Mouse (Mus musculus) myocyte (in vitro differentiated cells): ENCODE data around the gene Nr1h4. TPM values are rescaled to one million over a fixed set of nuclear protein-coding genes. Genes with fewer than 3 reads are reported as not detected.
"Not testable (repeated sequence)": the region's sequence is repeated elsewhere in the genome, so short reads cannot be mapped to it uniquely, and the experiment has no call there.

Source experiments
- H3K27me3 ChIP-seq: one replicate; pipeline ENCODE4 v1.6.1; 2011; ENCODE audit not compliant: control insufficient read depth, insufficient read depth, insufficient read length
- H3K36me3 ChIP-seq: one replicate; pipeline ENCODE4 v1.6.1; 2011; ENCODE audit not compliant: control insufficient read depth, insufficient read depth
- H3K4me2 ChIP-seq: one replicate; pipeline ENCODE4 v1.6.1; 2011; ENCODE audit warnings: low read depth, control low read depth
- H3K4me3 ChIP-seq: one replicate; pipeline ENCODE4 v1.5.1; 2011; ENCODE audit warnings: mild to moderate bottlenecking, control low read depth, moderate library complexity
- H3K79me2 ChIP-seq: one replicate; pipeline ENCODE4 v1.6.1; 2011; ENCODE audit not compliant: control insufficient read depth, insufficient read depth
- H3ac ChIP-seq: one replicate; pipeline ENCODE4 v1.6.1; 2011; ENCODE audit not compliant: control insufficient read depth, insufficient read length
- CEBPB ChIP-seq: IDR thresholded peaks from 2 replicates; pipeline ENCODE4 v1.6.1; 2011; ENCODE audit warnings: mild to moderate bottlenecking, moderate library complexity; ENCODE audit not compliant: poor library complexity, insufficient read depth, severe bottlenecking
- E2F4 ChIP-seq: IDR thresholded peaks from one replicate; pipeline ENCODE4 v1.6.1; 2011; ENCODE audit warnings: mild to moderate bottlenecking, control low read depth, moderate library complexity; ENCODE audit not compliant: insufficient read depth
- MAX ChIP-seq: IDR thresholded peaks from one replicate; pipeline ENCODE4 v1.6.1; 2011; ENCODE audit warnings: low read depth, mild to moderate bottlenecking, control low read depth
- MYOD1 ChIP-seq, 3 experiments: IDR thresholded peaks; one replicate each; pipeline ENCODE4 v1.6.1; 2011; ENCODE audit warnings: control low read depth in 2 of 3, low read depth in 2 of 3, mild to moderate bottlenecking in 2 of 3, moderate library complexity in 1 of 3; ENCODE audit not compliant: insufficient read length in 2 of 3, control insufficient read depth in 1 of 3
- MYOG ChIP-seq, 3 experiments: IDR thresholded peaks; one replicate each; pipeline ENCODE4 v1.6.1; 2011; ENCODE audit warnings: control low read depth in 2 of 3, low read depth in 2 of 3, mild to moderate bottlenecking in 2 of 3; ENCODE audit not compliant: insufficient read length in 2 of 3, control insufficient read depth in 1 of 3, insufficient read depth in 1 of 3
- POLR2A ChIP-seq: IDR thresholded peaks from one replicate; pipeline ENCODE4 v1.6.1; 2011; ENCODE audit warnings: low read depth, mild to moderate bottlenecking, control low read depth, moderate library complexity; ENCODE audit not compliant: insufficient read length
- POLR2AphosphoS2 ChIP-seq: IDR thresholded peaks from one replicate; pipeline ENCODE4 v1.6.1; 2011; ENCODE audit warnings: low read depth, control low read depth; ENCODE audit not compliant: insufficient read length
- REST ChIP-seq: IDR thresholded peaks from one replicate; pipeline ENCODE4 v1.6.1; 2011; ENCODE audit warnings: mild to moderate bottlenecking, control low read depth, moderate library complexity; ENCODE audit not compliant: insufficient read depth, insufficient read length
- SRF ChIP-seq: IDR thresholded peaks from one replicate; pipeline ENCODE4 v1.6.1; 2011; ENCODE audit warnings: low read depth; ENCODE audit not compliant: control insufficient read depth, insufficient read length
- TCF12 ChIP-seq: IDR thresholded peaks from one replicate; pipeline ENCODE4 v1.6.1; 2011; ENCODE audit warnings: mild to moderate bottlenecking, control low read depth; ENCODE audit not compliant: poor library complexity, insufficient read depth, severe bottlenecking
- TCF3 ChIP-seq: IDR thresholded peaks from one replicate; pipeline ENCODE4 v1.6.1; 2011; ENCODE audit warnings: low read depth, control low read depth; ENCODE audit not compliant: insufficient read length
- USF1 ChIP-seq: IDR thresholded peaks from one replicate; pipeline ENCODE4 v1.6.1; 2011; ENCODE audit warnings: low read depth, mild to moderate bottlenecking, control low read depth, moderate library complexity
- polyA plus RNA-seq: library from polyadenylated mRNA; unstranded; fragments of >200 nt; fragmentation: generic; extraction: Trizol; gene quantifications from one replicate; pipeline ENCODE4 v1.2.1, GENCODE M21; 2012; ENCODE audit warnings: missing spikeins

Gene Nr1h4
- polyA plus RNA-seq, 1 experiment: not detected

DNA sequence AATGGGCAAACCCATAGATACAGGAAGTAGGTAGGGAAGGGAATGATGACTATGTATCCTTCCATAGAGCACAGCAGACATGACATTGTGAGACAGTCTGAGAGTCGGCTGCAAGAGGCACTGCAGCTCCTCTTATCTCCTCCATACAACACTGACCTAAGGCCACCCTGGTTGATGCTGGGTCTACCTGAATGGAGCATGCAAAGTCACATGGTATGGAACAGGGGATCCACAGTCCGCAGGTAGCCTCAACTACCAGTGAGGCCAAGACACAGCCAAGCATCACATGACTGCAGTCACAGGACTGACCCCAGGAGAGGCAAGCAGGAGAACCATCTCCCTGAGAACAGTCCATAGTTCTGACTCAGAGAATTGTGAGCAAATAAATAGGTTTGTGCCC is 34.0 kb upstream of the Nr1h4 start:
- TF ChIP-seq SRF (no peak), REST (no peak), MYOD1 (IDR thresholded peaks at IDR 0.05; ENCODE audit: control insufficient read depth in 1 of 3, insufficient read length in 2 of 3, low read depth in 2 of 3) (no peak), POLR2A (no peak), USF1 (no peak), TCF3 (no peak), MAX (no peak), CEBPB (no peak), MYOG (IDR thresholded peaks at IDR 0.05; ENCODE audit: control insufficient read depth in 1 of 3, insufficient read depth in 1 of 3, insufficient read length in 2 of 3, low read depth in 2 of 3) (no peak), POLR2AphosphoS2 (no peak), TCF12 (no peak), E2F4 (no peak)
- Histone ChIP-seq H3K36me3 (no peaks in the 10 kb centered on the region), H3K4me2 (no peak overlapping the region)

DNA sequence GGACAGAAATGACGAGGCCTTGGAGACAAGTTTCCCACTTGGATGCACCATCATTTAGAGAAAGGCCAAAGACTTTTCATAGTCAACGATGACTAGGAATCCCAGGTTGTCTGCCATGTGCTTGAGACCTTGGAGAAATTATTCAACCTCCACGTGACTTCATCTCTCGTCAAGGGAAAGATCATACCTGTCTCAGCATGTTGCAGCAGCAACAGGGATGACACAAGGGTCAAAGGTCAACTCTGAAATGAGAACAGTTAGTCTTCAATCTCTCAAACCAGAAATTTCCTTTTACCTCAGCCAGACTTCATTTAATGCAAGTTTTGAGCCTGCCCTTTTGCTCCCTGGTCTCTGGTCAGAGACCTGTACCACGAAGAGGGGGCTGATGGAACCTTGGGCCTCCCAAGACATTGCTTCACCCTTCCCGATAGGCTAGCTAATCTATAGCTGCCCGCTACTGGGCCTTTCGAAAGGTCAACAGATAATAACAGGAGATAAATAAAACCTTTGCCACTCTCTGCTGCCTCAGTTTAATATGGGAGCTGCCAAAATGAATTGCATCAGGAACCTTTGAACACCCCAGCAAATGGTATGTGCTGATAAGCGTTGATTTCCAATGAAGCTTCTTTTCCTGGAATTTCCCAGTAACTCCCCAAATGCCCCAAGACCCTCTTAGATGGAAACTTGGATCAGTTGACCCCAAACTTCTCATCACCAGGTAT is 32.1 kb upstream of the Nr1h4 start:
- H3K36me3 ChIP-seq: no peaks in the 10 kb centered on the region
- H3K79me2 ChIP-seq: no peaks in the 10 kb centered on the region
- no peaks in the 10 kb centered on the region for H3K27me3 ChIP-seq
- H3ac ChIP-seq: no peak overlapping the region
- no peak overlapping the region for H3K4me3 ChIP-seq
- H3K4me2 ChIP-seq: no peak overlapping the region
- no peak for TF ChIP-seq MYOD1 (IDR thresholded peaks at IDR 0.05; ENCODE audit: control insufficient read depth in 1 of 3, insufficient read length in 2 of 3, low read depth in 2 of 3)
- no peak for TF ChIP-seq MYOG (IDR thresholded peaks at IDR 0.05; ENCODE audit: control insufficient read depth in 1 of 3, insufficient read depth in 1 of 3, insufficient read length in 2 of 3, low read depth in 2 of 3)
- TF ChIP-seq CEBPB: no peak
- no peak for TF ChIP-seq MAX
- TF ChIP-seq POLR2AphosphoS2: no peak
- TF ChIP-seq POLR2A: no peak
- TF ChIP-seq SRF: no peak
- TF ChIP-seq TCF12: no peak
- no peak for TF ChIP-seq E2F4
- no peak for TF ChIP-seq TCF3
- TF ChIP-seq REST: no peak
- no peak for TF ChIP-seq USF1

More for the DNA sequence above, 34.0 kb upstream of the Nr1h4 start:
- no peaks in the 10 kb centered on the region for H3K79me2 ChIP-seq
- H3ac ChIP-seq: no peak overlapping the region
- H3K4me3 ChIP-seq: no peak overlapping the region
- H3K27me3 ChIP-seq: no peaks in the 10 kb centered on the region

DNA sequence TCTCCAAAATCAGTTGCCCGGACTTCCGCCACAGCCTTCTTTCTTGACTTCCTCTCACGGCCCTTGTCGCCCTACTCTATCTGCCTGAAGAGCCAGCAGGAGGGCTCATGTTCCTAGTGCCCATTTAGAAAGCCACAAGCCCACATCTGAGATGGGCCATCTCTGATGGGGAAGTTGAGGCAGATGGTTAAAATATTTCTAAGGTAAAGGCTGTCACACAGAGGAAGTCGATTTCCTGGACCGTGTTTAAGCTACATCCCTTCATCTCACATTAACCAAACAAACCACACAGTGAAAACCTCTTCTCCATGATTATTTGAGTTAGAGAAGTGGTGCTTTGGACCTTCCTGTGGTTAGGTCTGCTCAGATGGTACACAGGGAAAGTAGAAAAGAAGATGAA is 28.7 kb upstream of the Nr1h4 start:
- H3K4me3 ChIP-seq: no peak overlapping the region
- no peaks in the 10 kb centered on the region for H3K36me3 ChIP-seq
- H3K79me2 ChIP-seq: no peaks in the 10 kb centered on the region
- no peak overlapping the region for H3K4me2 ChIP-seq
- TF ChIP-seq MAX (no peak), POLR2A (no peak), SRF (no peak), POLR2AphosphoS2 (no peak), REST (no peak), MYOD1 (IDR thresholded peaks at IDR 0.05; ENCODE audit: control insufficient read depth in 1 of 3, insufficient read length in 2 of 3, low read depth in 2 of 3) (no peak), CEBPB (no peak), USF1 (no peak)
- no peaks in the 10 kb centered on the region for H3K27me3 ChIP-seq
- H3ac ChIP-seq: no peak overlapping the region

DNA sequence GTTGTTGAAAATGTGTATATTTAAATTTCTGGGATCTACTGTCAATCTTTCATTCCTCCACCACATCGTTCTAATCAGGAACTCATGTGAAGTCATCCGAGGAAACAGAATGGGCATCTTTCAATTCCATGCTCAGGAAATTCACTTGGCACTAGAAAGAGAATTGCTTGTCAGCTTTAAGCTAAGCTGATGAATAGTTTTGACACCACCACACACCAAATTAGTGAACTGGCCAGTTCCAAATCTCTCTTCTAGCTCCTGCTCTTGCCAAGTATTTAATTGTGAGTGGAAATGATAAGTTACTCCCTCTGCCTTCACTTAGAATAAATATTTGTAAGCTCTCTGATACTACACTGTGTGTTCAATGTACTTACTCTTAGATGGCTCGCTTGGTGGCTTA is 26.0 kb upstream of the Nr1h4 start:
- no peaks in the 10 kb centered on the region for H3K27me3 ChIP-seq
- no peak overlapping the region for H3ac ChIP-seq

DNA sequence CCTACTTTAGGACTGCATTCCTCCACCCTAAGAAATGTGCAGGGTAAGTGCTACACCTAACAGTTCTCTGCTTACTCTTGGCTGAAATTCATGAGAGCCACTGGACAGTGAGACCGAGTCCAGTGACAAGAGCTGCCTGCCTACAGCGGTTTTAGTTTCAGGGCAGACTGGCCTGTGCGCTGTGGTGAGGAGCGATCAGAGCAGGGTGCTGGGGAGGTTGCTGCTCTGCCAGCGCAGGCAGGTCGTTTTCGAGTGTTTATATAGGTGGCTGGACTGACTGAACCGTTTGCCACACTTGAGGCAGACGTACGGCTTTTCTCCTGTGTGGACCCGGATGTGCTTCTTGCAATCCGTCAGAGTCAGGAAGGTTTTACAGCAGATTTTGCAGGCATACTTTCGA is 21.5 kb upstream of the Nr1h4 start:
- H3K4me3 ChIP-seq, H3K27me3 ChIP-seq, H3K79me2 ChIP-seq, H3K4me2 ChIP-seq, H3ac ChIP-seq, H3K36me3 ChIP-seq: not testable (repeated sequence)

More for the DNA sequence above, 26.0 kb upstream of the Nr1h4 start:
- TF ChIP-seq USF1: no peak
- TF ChIP-seq E2F4: no peak
- TF ChIP-seq POLR2AphosphoS2: no peak
- TF ChIP-seq SRF: no peak
- no peak for TF ChIP-seq MYOD1 (IDR thresholded peaks at IDR 0.05; ENCODE audit: control insufficient read depth in 1 of 3, insufficient read length in 2 of 3, low read depth in 2 of 3)
- TF ChIP-seq REST: no peak
- TF ChIP-seq TCF3: no peak
- no peak for TF ChIP-seq CEBPB
- TF ChIP-seq MYOG (IDR thresholded peaks at IDR 0.05; ENCODE audit: control insufficient read depth in 1 of 3, insufficient read depth in 1 of 3, insufficient read length in 2 of 3, low read depth in 2 of 3): no peak
- no peak for TF ChIP-seq TCF12
- Histone ChIP-seq H3K36me3 (no peaks in the 10 kb centered on the region), H3K4me3 (no peak overlapping the region), H3K4me2 (no peak overlapping the region), H3K79me2 (no peaks in the 10 kb centered on the region)

DNA sequence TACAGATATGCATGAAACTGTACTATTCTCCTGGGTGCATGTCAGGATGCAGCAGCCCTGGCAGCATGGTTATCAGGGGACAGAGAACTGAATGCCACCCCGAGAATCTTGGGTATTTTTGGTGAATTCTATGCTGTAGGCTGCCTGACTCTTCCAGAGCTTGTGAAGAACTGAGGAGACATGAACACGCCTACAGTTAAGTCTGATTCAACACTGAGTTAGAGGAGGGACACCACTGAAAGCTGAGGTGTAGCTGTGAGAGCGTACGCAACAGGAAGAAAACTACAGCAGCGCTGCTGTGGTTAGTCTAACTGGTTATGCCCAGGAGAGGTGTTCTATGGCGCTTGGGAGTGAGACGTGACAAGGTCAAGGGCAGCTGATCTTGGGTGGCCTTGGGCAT is 20.5 kb upstream of the Nr1h4 start:
- not testable (repeated sequence) for H3K36me3 ChIP-seq, H3K4me3 ChIP-seq, H3K4me2 ChIP-seq, H3K27me3 ChIP-seq, H3ac ChIP-seq, H3K79me2 ChIP-seq
